Mouse (Mus musculus): Measurements from ENCODE around the gene Rad9a.

The Rad9a gene

DNA sequence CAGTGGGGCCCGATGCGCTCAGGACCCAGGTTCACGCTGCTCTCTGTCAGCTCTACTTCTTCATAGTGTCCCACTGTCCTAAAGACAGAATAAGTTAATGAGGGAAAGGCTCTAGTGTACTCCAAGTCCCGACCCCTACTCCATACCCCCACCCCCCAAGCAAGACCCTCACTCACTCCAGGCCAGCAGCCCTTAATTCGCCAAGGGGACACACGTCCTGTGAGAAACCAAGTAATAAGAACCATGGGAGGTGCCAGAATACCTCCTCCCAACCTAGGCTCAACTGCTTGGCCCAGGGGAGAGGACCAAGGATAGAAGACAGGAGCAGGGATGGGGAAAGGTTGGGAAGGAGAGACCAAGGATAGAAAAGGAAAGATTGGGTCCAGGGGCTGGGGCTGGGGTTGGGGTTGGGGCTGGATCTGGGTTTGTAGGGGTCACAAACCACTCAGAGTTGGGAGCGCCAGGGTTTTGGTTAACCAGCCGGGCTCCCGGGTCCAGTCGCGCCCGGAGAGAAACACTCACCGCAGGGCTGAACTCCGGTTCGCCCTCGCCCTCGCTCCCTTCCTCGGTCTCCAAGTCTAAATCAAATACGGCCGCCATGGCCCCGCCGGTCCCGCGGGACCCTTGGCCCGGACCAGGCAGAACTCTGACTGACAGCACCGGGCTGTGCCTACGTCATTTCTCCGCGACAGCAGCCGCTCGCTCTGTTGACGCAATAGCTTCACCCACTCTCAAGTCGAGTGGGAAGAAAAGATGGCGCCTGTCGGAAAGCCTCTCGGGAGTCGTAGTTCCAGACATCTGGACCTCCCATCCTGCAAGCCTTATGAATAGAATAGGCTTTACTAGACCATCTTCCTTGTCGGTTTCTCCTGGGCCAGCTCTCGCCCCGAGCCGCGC, 38.6 kb downstream of the Rad9a start, which contains the start of gene Rps6kb2:
Rps6kb2 (minus strand) TSS at position 709 of the 897 bp plus-strand sequence.
- peak; percentile 97 for DNase-seq

DNA sequence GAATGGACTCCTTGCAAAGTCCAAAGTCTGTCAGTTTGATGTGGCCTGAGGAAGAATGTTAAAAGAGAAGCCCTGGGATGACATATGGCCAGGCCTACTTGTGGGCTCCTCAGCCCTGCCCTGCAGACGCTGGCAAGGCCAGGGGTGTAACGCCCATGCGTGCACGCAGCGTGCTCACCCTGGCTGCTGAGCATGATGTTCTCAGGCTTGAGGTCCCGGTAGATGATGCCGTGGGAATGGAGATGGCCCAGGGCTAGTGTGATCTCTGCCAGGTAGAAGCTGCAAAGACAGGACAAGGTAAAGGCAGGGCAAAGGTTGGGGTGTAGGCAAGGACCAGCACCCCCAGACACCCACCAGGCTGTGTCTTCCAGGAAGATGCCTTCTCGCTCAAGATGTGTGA, 42.4 kb downstream of the Rad9a start:
- no peak for DNase-seq

DNA sequence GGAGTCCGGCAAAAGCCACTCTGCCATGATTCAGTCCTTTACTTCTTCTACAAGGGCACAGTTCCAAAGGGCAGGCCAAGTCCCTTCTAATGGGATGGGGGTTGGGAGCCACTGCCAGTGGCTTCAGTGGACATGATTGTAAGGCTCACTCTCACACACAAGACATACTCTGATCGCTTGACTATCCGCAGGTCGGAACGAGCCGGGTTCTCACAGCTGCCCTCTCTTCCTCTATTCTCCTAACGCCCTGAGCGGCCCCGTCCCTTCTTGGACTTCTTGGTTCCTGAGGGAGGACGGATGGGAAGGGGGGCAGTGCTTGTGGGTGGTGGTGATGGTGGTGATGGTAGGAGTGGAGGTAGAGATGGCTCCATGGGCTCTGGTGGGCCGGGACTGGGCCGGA, 44.7 kb downstream of the Rad9a start:
- DNase-seq: no peak

DNA sequence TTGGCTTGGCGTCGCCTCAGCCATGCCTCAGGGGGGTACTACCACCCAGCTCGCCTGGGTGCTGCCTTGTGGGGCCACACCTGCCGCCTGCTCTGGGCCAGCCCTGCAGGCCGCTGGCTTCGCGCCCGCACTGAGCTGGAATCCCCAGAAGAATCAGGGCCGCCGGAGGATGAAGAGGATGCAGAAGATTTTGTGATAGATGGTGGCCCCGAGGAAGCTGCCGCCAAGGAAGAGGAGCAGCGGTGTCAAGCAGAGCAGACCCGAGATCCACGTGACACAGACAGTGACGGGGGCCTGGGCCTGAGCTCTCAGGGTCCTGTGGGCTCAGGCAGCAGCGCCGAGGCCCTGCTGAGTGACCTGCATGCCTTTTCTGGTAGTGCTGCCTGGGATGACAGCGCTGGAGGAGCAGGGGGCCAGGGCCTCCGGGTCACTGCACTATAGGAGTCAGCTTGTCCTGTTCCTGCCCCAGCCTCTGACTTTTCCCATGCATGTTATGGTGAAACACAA, 45.3 kb downstream of the Rad9a start:
- DNase-seq: no peak

DNA sequence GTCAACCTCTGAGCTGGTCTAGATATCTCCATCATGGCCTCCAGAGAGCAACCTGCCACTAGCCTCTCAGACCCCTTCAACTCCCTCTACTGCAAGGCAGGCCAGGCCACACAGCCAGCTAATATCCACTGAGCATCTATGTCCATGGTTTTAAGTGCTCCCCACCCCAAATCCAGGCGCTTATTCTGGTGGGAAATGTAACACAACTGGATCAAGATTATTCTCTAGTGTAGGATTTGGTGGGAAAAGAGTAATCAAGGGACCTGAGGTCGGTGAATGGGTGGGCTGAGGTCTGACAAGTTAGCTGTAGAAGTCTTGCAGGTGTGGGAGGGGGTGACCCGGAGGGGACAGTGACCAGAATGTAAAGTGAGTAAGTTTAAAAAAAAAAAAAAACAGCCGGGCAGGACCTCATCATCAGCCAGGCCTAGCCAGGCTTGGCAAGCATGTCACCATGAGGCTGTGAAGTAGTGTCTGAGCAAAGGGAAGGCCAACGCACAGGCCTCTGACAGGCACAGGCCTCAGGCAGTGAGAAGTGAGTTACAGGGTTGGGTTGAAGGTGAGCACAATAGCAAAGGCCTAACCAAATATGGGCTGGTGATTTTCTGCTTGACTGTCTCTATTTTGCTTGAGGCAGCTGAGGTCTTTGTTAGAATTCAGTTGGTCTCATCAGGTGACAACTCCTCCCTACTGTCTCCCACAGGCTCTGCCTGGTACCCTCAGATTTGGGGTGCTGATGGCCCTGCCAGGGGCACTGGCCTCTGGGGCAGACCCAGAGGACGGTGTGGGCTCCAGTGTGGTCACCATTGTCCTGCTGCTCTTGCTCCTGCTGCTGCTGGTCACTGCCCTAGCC, 46.0 kb downstream of the Rad9a start:
- no peak for DNase-seq

DNA sequence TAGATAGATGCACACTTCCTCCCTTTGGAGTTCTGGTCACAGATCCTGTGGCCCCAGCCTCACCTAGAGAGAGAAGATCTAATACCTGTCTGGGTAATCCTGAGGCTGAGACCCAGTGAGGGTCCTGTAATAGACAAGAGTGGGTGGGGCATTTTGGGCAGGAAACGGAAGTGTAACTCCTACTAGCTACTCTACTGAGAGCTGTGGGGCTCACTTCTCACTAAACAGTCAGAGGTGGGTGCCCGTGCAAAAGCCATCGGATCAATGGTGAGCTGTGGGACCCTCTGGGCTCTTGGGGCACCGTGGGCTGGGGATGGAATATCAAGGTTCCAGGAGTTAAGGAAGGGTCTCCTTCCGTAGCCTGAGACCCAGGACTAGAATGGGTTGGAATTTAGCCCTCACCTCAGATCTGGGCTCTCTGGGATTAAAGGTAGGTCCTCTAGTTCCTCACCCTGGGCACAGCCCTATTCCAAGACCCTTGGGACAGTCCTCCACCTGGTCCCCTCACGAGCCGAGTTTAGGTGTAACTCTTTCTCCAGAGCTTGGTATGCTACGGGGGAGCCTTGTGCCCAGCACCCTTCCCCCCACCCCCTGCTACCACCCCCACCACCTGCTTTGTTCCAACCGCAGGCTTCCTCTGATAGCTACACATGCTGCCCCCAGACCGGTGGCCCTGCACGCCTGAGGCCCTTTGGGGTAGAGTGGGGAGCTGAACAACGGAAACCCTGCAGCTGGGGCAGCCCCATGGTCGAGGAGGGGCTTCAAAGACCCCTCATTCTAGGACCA, 46.8 kb downstream of the Rad9a start:
- no peak for DNase-seq

DNA sequence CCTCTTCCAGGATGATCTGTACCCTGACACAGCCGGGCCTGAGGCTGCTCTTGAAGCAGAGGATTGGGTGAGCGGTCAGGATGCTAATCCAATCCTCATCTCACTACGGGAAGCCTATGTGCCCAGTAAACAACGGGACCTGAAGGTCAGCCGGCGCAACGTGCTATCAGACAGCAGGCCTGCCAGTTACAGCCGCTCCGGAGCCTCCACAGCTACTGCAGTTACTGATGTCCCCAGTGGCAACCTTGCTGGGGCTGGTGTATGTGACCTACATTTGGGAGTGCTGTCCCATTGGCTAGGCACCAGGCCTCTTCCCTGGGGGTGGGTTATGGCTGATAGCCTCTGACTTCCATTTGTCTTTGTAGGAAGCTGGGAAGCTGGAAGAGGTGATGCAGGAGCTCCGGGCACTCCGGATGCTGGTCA, 48.2 kb downstream of the Rad9a start, which contains the start of gene Ptprcap:
Ptprcap (plus strand) TSS at position 373 of the 423 bp plus-strand sequence.
- no peak for DNase-seq

DNA sequence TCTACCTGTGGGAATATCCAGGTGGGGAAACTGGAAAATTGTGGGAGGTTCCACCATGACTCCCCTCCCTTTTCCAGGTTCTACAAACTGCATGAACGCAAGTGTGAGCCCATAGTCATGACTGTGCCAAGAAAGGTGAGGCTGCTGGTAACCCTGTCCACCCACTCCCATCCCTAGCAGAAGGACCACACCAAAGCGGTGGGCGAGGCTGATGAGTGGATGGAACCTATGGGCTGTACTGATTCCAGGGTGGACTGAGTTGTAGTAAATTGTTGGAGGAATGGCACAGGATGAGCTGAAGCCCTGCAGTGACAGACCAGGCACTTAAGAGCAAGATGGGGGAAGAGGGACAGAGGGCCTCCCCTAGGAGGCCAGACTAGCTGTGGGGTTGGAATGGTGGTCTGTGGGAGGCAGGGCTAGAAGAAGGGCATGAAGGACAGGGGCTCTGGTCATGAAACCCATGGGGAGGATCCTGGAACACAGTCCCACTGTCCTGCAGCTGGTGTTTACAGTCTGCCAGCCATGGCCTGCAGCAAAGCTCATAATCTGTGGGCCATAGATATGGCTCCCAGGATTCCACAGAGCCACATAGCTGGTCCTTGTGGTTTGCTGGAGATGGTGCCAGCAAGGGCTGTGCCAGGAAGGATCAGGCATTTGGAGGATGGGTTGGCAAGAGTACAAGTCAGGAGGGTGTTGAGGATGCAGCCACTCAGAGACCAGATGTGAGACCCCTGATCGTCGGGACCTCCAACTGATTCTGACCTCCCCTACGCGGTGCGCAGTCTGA, 48.8 kb downstream of the Rad9a start:
- no peak for DNase-seq

DNA sequence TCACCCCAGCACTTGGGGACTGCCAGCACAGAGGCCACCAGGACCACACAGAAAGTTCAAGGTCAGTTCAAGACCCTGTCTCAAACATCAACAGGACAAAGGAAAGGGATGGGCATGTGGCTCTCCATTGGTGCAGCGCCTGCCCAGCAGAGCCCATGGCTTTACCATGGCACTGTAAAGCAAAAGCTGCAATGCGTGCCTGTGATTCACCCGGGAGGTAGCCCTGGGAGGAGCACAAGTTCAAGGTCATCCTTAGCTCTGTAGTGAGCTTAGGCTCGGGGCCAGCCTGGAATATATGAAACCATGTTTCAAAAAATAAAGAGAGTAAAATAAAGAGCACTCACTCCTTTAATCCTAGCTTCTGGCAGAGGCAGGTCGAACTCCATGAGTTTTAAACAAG, 49.6 kb downstream of the Rad9a start:
- no peak for DNase-seq

DNA sequence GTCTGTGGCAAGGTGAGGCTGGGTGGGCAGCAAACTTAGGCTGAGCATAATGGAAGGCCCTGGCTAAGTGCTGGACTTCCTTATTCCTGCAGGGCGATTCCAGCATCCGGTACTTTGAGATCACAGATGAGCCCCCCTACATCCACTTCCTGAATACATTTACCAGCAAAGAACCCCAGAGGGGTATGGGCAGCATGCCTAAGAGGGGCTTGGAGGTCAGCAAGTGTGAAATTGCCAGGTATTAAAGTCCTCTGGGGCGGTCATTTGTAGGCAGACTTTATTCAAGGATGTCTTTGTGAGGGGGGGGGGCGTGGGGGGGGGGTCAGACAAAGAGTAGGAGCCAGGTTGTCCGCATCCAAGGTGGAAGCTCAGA, 50.0 kb downstream of the Rad9a start:
- no peak for DNase-seq

DNA sequence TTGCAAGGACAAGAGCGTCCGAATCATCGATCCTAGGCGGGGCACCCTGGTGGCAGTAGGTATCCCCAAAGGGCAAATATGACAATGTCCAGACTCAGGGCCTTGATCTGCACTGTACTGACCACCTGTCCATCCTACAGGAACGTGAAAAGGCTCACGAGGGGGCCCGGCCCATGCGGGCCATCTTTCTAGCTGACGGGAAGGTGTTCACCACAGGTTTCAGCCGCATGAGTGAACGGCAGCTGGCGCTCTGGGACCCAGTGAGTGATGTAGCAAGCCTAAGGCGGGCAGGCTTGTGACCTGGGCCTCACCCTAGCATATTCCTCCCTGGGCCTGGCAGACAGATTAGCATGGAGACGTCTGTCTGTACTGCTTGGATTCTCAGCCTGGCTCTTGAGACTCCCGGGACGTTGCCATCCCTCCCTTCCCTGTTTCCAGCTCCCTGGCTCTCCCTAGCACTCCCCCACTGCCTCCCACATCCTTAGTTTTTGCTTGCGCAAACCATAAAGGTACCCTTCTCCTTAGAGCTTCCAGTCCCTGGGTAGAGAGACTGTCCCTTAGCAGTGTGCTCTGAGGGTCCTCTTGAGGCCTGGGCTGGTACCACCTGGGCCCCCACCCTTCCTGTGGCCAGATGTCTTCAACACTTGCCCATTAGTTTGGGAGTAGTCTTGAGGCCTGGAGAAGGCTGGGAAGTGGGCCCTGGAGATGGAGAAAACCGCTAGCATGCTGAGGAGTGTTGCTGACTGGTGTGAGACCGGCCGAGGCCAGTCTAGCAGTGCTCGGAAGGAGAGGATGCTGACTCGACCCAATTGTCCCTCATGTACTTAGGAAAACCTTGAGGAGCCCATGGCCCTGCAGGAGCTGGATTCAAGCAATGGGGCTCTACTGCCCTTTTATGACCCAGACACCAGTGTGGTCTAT, 50.6 kb downstream of the Rad9a start:
- DNase-seq: no peak

DNA sequence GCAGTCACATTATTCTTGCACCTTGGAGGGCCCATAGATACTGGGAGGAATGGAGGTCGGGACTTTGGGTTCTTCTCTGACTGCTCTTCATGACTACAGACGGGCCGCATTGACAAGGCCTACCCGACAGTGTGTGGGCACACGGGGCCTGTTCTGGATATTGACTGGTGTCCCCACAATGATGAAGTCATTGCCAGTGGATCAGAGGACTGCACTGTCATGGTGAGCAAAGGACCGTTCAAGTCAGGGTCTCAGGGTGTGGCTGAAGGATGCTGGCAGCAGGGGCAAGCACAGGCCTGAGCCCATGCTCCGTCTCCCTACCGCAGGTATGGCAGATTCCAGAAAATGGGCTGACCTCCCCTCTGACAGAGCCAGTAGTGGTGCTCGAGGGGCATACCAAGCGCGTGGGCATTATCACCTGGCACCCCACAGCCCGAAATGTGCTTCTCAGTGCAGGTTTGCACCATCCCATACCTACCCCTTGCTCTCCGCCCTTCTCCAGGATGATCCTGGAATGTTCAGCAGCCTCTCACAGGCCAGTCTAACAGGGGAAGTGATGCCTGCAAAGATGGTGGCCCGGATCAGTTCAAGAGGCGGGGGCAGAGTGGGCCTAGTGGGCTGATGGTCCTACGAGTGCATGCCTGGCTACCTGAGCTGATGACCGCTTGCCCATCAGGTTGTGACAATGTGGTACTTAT, 51.5 kb downstream of the Rad9a start:
- no peak for DNase-seq

DNA sequence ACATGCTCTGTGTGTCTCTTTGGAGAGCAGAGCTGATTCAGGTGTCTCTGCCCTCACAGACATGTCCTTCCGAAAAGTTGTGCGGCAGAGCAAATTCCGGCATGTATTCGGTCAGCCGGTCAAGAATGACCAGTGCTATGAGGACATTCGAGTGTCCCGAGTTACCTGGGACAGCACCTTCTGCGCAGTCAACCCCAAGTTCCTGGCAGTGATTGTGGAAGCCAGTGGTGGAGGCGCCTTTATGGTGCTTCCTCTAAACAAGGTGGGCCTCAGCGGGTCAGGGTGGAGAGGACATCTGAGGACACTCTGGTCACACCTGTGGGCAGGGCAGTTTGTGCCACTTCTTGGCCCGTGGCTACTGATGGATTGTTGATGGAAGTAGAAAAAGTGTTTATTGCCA, 52.2 kb downstream of the Rad9a start:
- no peak for DNase-seq

DNA sequence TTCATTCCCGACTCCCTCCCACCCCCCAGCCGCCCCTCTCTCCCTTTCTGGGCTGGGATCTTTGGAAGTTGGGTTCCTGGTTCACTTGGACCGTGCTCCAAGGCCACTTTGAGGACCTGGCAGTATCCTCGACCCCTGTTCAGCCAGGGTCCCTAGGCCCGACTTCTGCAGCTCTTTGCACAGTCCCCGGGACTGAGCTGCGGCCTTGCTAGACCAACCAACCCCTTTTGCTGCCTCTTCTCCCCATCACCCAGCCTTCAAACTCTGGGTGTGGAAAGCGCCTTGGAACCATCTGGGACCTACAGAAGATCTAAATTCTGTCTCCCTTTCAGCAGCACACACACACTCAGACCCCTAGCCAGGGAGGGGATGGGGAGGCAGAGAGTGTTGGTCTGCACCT, 52.6 kb downstream of the Rad9a start:
- DNase-seq: no peak

DNA sequence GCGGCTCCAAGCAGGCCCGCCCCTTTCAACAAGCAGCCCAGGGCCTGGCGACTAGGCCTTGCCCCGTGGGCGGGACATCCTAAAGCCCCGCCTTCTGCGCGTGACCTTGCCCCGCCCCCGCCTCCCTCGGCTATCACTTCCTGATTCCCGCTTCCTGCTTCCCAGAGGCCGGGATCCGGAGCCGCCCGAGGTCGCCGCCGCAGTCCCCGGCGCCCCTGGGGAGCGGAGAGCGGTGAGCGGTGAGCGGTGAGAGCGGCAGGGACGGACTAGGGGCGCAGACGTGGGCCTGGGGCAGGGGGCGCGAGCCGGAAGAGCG, 53.0 kb downstream of the Rad9a start, which contains the start of gene Coro1b:
Coro1b (plus strand) TSS at position 129 of the 316 bp plus-strand sequence.
- peak; percentile 98 for DNase-seq

DNA sequence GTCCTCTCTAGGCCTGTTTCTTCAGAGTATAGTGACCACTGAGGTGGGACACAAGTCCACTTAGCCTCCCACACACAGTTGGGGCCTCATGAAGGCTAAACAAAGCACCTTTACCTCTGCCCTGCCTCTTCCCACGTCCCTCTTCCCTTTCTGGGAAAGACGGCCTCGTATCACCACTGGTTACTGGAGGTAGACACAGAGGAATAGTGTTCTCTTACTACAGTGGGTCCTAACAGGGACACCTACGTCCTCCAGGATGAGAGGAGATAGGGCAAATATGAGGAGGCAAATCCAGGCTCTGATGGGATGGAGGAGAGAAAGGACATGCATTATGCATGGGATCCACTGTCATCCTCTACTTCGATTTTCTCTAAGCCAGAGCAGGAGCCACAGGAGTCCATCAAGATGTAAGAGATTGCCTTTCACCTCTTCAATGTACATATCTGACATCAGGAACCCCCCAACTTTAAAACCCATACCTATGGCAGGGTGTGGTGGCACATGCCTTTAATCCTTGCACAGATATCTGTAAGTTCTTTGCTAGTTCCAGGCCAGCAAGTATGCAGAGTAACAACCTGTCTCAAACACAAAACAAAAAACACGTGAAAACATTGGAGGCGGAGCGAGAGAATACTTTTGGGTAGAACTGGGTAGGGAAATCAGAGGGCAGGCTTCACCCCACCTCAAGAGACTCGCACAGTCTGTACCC, 53.5 kb downstream of the Rad9a start:
- no peak for DNase-seq

DNA sequence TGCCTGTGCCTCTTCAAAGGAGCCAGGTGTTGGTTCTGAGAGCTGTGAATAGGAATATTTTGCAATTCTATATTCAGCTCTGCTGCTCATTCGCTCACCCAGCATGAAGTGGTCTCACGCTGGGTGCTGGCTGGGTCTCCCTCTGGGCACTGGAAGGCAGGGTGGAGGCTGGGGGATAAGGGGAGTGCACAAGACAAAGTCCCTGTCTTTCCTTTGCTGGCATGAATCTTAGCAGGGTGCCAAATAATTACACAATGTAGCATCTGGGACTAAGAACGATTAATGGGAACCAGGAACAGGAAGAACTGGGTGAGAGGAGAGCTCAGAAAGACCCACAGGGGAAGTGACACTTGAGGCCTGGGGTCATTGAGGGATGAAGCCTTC, 54.4 kb downstream of the Rad9a start:
- DNase-seq: no peak

DNA sequence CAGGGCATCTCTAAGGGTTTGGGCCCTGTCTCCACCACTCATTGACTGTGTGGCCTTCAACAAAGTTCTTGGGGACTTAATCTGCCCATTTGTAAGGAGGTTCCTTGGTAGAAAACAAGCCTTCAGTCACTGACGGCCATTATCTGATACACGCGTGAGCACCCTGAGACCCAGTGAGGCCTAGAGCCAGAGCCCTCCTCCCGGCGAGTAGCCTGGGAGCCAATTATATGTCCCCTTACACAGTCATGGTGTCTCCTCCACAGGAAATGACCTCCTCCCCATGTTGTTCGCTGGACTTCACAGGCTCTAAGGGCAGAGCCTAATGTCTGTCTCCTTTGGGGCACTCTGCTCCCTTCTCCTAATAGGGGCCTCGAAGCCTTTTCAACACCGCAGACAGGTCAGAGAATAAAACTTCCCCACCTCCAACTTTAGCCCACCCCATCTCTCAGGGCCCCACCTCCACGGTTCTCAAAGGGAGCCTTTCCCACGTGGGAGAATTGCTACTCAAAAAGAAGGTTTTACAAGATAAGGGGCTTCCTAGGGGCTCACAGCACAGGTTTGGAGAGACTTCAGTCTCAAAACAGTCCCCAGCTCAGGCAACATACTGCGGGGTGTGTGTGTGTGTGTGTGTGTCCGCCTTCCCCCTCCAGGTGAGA, 55.0 kb downstream of the Rad9a start:
- DNase-seq: no peak

DNA sequence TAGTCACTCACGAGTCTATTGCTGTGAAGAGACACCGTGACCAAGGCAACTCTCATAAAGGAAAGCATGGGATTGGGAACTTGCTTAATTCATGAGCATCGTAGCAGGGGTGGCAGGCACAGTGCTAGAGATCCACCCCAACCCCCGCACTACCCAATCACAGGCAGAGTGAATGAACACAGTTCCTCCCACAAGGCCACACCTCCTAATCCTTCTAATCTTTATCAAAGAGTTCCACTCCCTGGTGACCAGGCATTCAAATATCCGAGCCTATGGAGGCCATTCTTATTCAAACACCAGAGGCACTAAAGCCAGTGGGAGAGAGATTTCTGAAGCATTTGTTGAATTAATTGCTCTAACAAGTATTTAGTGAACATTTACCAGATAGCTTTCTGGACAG, 55.5 kb downstream of the Rad9a start:
- DNase-seq: no peak
